Mouse (Mus musculus) frontal cortex, postnatal 14 days (tissue): ENCODE data around the gene Tectb.
"Not testable (repeated sequence)": the region's sequence is repeated elsewhere in the genome, so short reads cannot be mapped to it uniquely, and the experiment has no call there.

ENCODE experiments used
- DNase-seq, 2 experiments: peaks; one replicate each; pipeline ENCODE4 v3.0.0; 2022; ENCODE audit warnings: low spot score in 2 of 2

Tectb gene

GRCm38 (mm10) chr19:55165183-55165865 lies 15.2 kb upstream of the Tectb start:
- DNase-seq, result no peak

GRCm38 (mm10) chr19:55165954-55166353 lies 14.6 kb upstream of the Tectb start:
- no peak for DNase-seq

- no peak for DNase-seq
Measured at GRCm38 (mm10) chr19:55166741-55167140, 13.8 kb upstream of the Tectb start.

GRCm38 (mm10) chr19:55167741-55168140 lies 12.8 kb upstream of the Tectb start:
- no peak for DNase-seq

GRCm38 (mm10) chr19:55168360-55168759 lies 12.2 kb upstream of the Tectb start:
- DNase-seq, result no peak

GRCm38 (mm10) chr19:55169236-55169729 lies 11.2 kb upstream of the Tectb start:
- DNase-seq, result not testable (repeated sequence)

GRCm38 (mm10) chr19:55170399-55170798 lies 10.1 kb upstream of the Tectb start:
- DNase-seq, result no peak

GRCm38 (mm10) chr19:55171585-55171984 lies 8.9 kb upstream of the Tectb start:
- no peak for DNase-seq

GRCm38 (mm10) chr19:55177143-55177542 lies 3.4 kb upstream of the Tectb start:
- no peak for DNase-seq

GRCm38 (mm10) chr19:55184442-55184841 lies 3.9 kb downstream of the Tectb start:
- no peak for DNase-seq

- no peak for DNase-seq
Measured at GRCm38 (mm10) chr19:55185074-55185473, 4.5 kb downstream of the Tectb start.

- DNase-seq, result no peak
Measured at GRCm38 (mm10) chr19:55185651-55186050, 5.1 kb downstream of the Tectb start.

- no peak for DNase-seq
Measured at GRCm38 (mm10) chr19:55190065-55190464, 9.5 kb downstream of the Tectb start.

GRCm38 (mm10) chr19:55191596-55191995 lies 11.1 kb downstream of the Tectb start:
- no peak for DNase-seq

- DNase-seq, result no peak
Measured at GRCm38 (mm10) chr19:55192254-55192945, 11.9 kb downstream of the Tectb start.

GRCm38 (mm10) chr19:55193717-55194394 lies 13.3 kb downstream of the Tectb start:
- no peak for DNase-seq

GRCm38 (mm10) chr19:55194520-55195170 lies 14.1 kb downstream of the Tectb start:
- no peak for DNase-seq

GRCm38 (mm10) chr19:55195574-55195973 lies 15.0 kb downstream of the Tectb start:
- no peak for DNase-seq

- peak in 1 of 2 experiments; percentile 35 for DNase-seq
Measured at GRCm38 (mm10) chr19:55198303-55198702, 17.8 kb downstream of the Tectb start.

GRCm38 (mm10) chr19:55206482-55207138 lies 26.1 kb downstream of the Tectb start:
- DNase-seq, result peak in 1 of 2 experiments; percentile 45

GRCm38 (mm10) chr19:55207205-55207604 lies 26.7 kb downstream of the Tectb start:
- no peak for DNase-seq
